Mouse (Mus musculus): ENCODE results near the gene Snx18.
A peak's percentile ranks its signal among the peaks of the same experiment; 100 is the strongest.

Gene Snx18

GRCm38 (mm10) chr13:113617891-113618823 is at the start of gene Snx18:
TSS of gene Snx18 (minus strand) at chr13:113618564.
- peak; percentile 95 to 97 for DNase-seq

- DNase-seq: no peak
These were observed 45.5 kb upstream of the Snx18 start for GRCm38 (mm10) chr13:113663883-113664282.

- DNase-seq: peak; percentile 98 to 99
These were observed 44.9 kb upstream of the Snx18 start, which contains the start of gene Hspb3 for GRCm38 (mm10) chr13:113663151-113663779. TSS of gene Hspb3 (minus strand) at chr13:113663676.

- DNase-seq: no peak
These were observed 43.5 kb upstream of the Snx18 start for GRCm38 (mm10) chr13:113661826-113662271.

- DNase-seq: no peak
These were observed 42.4 kb upstream of the Snx18 start for GRCm38 (mm10) chr13:113660576-113661310.

GRCm38 (mm10) chr13:113657204-113657603 is 38.8 kb upstream of the Snx18 start:
- no peak for DNase-seq

GRCm38 (mm10) chr13:113656639-113657038 is 38.3 kb upstream of the Snx18 start:
- DNase-seq: no peak

- no peak for DNase-seq
These were observed 37.1 kb upstream of the Snx18 start for GRCm38 (mm10) chr13:113655511-113655910.

- peak; percentile 62 to 73 for DNase-seq
These were observed 22.7 kb upstream of the Snx18 start for GRCm38 (mm10) chr13:113640944-113641597.

GRCm38 (mm10) chr13:113638914-113639313 is 20.6 kb upstream of the Snx18 start:
- DNase-seq: peak; percentile 57 to 72

GRCm38 (mm10) chr13:113635799-113636222 is 17.4 kb upstream of the Snx18 start:
- no peak for DNase-seq

- no peak for DNase-seq
These were observed 16.5 kb upstream of the Snx18 start for GRCm38 (mm10) chr13:113634732-113635481.

GRCm38 (mm10) chr13:113632506-113632905 is 14.1 kb upstream of the Snx18 start:
- DNase-seq: no peak

GRCm38 (mm10) chr13:113627601-113628000 is 9.2 kb upstream of the Snx18 start:
- DNase-seq: no peak

GRCm38 (mm10) chr13:113622865-113623255 is 4.5 kb upstream of the Snx18 start:
- DNase-seq: no peak

- DNase-seq: no peak
These were observed 3.9 kb upstream of the Snx18 start for GRCm38 (mm10) chr13:113622122-113622864.

- DNase-seq: no peak
These were observed 639 bp upstream of the Snx18 start for GRCm38 (mm10) chr13:113619003-113619402.

- DNase-seq: peak; percentile 56 to 63
These were observed 950 bp downstream of the Snx18 start for GRCm38 (mm10) chr13:113617338-113617890.

GRCm38 (mm10) chr13:113616751-113617337 is 1.5 kb downstream of the Snx18 start:
- peak; percentile 57 to 64 for DNase-seq
